Mouse (Mus musculus) kidney, postnatal 0 days (tissue): ENCODE measurements around the gene Slc7a7. TPM values are rescaled to one million over a fixed set of nuclear protein-coding genes. Genes with fewer than 3 reads are reported as not detected.

ENCODE experiments used
- ATAC-seq: fragments of 200-750 bp; cut with Nextera tagmentation; replicated peaks from 2 replicates; pipeline ENCODE4 v1.8.0; 2017; ENCODE audit warnings: low read depth, moderate number of reproducible peaks, moderate TSS enrichment, moderate library complexity; ENCODE audit not compliant: low FRiP score
- DNase-seq: peaks from one replicate; pipeline ENCODE4 v3.0.0-alpha.2; 2016; ENCODE audit warnings: low spot score
- H3K27ac ChIP-seq: fragments of 300-500 bp; sonication (generic); 2 replicates; pipeline ENCODE4 v1.5.1; 2014; ENCODE audit warnings: mild to moderate bottlenecking
- H3K27me3 ChIP-seq: fragments of 300-500 bp; sonication (generic); 2 replicates; pipeline ENCODE4 v1.6.1; 2014; ENCODE audit warnings: low read length, mixed read lengths; ENCODE audit not compliant: insufficient read depth
- H3K36me3 ChIP-seq: fragments of 300-500 bp; sonication (generic); 2 replicates; pipeline ENCODE4 v1.6.1; 2014; ENCODE audit warnings: low read length, mixed read lengths; ENCODE audit not compliant: insufficient read depth
- H3K4me1 ChIP-seq: fragments of 300-500 bp; sonication (generic); replicated peaks from 2 replicates; pipeline ENCODE4 v1.6.1; 2014; ENCODE audit warnings: antibody characterized with exemption, low read length, mixed read lengths; ENCODE audit not compliant: insufficient read depth
- H3K4me2 ChIP-seq: fragments of 300-500 bp; sonication (generic); 2 replicates; pipeline ENCODE4 v1.6.1; 2014; ENCODE audit warnings: mild to moderate bottlenecking, low read length, moderate library complexity, mixed read lengths
- H3K4me3 ChIP-seq: fragments of 300-500 bp; sonication (generic); replicated peaks from 2 replicates; pipeline ENCODE4 v1.5.1; 2014; ENCODE audit warnings: low read depth, low read length
- H3K9ac ChIP-seq: fragments of 300-500 bp; sonication (generic); 2 replicates; pipeline ENCODE4 v1.6.1; 2014; ENCODE audit warnings: low read depth, low read length
- H3K9me3 ChIP-seq: fragments of 300-500 bp; sonication (generic); replicated peaks from 2 replicates; pipeline ENCODE4 v1.6.1; 2016; ENCODE audit warnings: low read length, inconsistent platforms, mixed read lengths
- CTCF ChIP-seq: IDR thresholded peaks from 2 replicates; pipeline ENCODE4 v1.5.1; 2016; ENCODE audit warnings: antibody characterized with exemption, low read depth, mild to moderate bottlenecking, moderate library complexity
- WGBS: fragments of 180-500 bp; shearing (Covaris S2); extraction: QIAGEN DNeasy Blood & Tissue Kit; methylation state at CpG from one replicate; pipeline ENCODE4 v1.1.7; 2014; 5-methylcytosine and 5-hydroxymethylcytosine counted together
- polyA plus RNA-seq: library from polyadenylated mRNA; unstranded; fragments of >200 nt; fragmentation: Nextera tagmentation; extraction: Ambion mirVana; gene quantifications from 2 replicates; pipeline ENCODE4 v1.2.1, GENCODE M21; 2015

Gene Slc7a7
- polyA plus RNA-seq, 1 experiment from 2014 or later: 27.8 TPM

- H3K27me3 ChIP-seq: no peaks in the 10 kb centered on the region
- H3K27ac ChIP-seq: no peak overlapping the region
- no peak for TF ChIP-seq CTCF
- DNase-seq: no peak
- no peak overlapping the region for H3K4me3 ChIP-seq
- WGBS: 70% methylated on average over 10 of the region's 10 CpGs
- no peaks in the 10 kb centered on the region for H3K9me3 ChIP-seq
- no peak for ATAC-seq
- peaks cover 28% of the 10 kb centered on the region for H3K4me1 ChIP-seq
- no peak overlapping the region for H3K4me2 ChIP-seq
- H3K9ac ChIP-seq: no peak overlapping the region
- no peaks in the 10 kb centered on the region for H3K36me3 ChIP-seq
These were observed 35.8 kb downstream of the Slc7a7 start for GRCm38 (mm10) chr14:54381816-54382215.

DNA sequence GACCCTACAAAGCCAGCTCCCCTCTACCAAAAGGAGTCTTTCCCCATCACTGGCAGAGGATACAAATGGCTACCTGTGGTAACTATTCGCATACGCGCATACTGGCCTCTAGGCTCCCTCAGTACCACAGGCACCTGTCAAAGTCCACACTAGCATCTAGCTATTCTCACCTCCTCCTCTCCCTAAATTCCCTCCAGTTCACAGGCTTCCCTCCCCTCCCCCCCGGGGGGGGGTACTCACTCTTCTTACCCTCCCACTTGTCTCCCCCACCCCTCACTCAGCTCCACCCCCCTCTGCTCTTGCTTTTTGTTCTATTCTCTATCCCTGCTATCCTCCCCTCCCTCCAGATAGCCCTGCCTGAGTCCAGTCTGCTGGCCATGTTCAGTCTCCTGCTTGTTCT lies 37.0 kb downstream of the Slc7a7 start:
- ATAC-seq: no peak
- no peak overlapping the region for H3K4me3 ChIP-seq
- no peaks in the 10 kb centered on the region for H3K27me3 ChIP-seq
- DNase-seq: no peak
- no peak overlapping the region for H3K27ac ChIP-seq
- H3K4me2 ChIP-seq: no peak overlapping the region
- no peaks in the 10 kb centered on the region for H3K36me3 ChIP-seq
- H3K9ac ChIP-seq: no peak overlapping the region
- H3K4me1 ChIP-seq: peaks cover 21% of the 10 kb centered on the region
- no peaks in the 10 kb centered on the region for H3K9me3 ChIP-seq
- TF ChIP-seq CTCF: no peak
- 79% methylated on average over 4 of the region's 4 CpGs for WGBS

- Histone ChIP-seq H3K9ac (no peak overlapping the region), H3K9me3 (no peaks in the 10 kb centered on the region), H3K4me1 (peaks cover 21% of the 10 kb centered on the region), H3K27me3 (no peaks in the 10 kb centered on the region), H3K36me3 (no peaks in the 10 kb centered on the region), H3K4me2 (no peak overlapping the region), H3K27ac (0 out of 2 replicates have a peak overlapping the region, but pooled peaks have one; percentile 4), H3K4me3 (no peak overlapping the region)
- DNase-seq (no peak), ATAC-seq (no peak)
- 44% methylated on average over 13 of the region's 13 CpGs for WGBS
- no peak for TF ChIP-seq CTCF
These were observed 38.0 kb downstream of the Slc7a7 start for GRCm38 (mm10) chr14:54379571-54379970.

DNA sequence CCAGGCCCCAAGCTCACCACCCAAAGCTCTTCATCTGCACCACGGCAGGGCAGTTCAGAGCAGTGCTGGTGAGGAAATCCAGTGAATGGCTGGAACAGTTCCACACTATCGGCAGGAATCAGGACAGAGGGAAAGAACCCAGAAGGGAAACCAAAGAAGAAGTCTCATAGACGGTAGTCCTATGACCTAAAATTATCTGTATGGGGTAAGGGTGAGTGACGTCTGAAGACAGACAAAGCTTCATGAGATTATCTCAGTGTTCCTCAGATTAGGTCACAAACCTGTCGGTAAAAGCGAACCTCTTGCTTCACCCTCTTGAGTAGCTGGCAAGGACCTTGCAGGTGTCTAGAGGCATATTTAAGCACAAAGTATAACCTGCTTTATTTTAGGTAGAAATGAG lies 40.4 kb downstream of the Slc7a7 start:
- DNase-seq (no peak), ATAC-seq (no peak)
- WGBS: 78% methylated on average over 6 of the region's 6 CpGs
- Histone ChIP-seq H3K27ac (no peak overlapping the region), H3K4me1 (peaks cover 5% of the 10 kb centered on the region; the same call in 1 of the 2 replicates), H3K4me3 (no peak overlapping the region), H3K9ac (no peak overlapping the region), H3K36me3 (no peaks in the 10 kb centered on the region), H3K9me3 (no peaks in the 10 kb centered on the region), H3K27me3 (no peaks in the 10 kb centered on the region), H3K4me2 (no peak overlapping the region)
- TF ChIP-seq CTCF: no peak

GRCm38 (mm10) chr14:54375916-54376315 lies 41.7 kb downstream of the Slc7a7 start:
- Histone ChIP-seq H3K4me3 (no peak overlapping the region), H3K9me3 (no peaks in the 10 kb centered on the region), H3K9ac (no peak overlapping the region), H3K27ac (no peak overlapping the region), H3K27me3 (no peaks in the 10 kb centered on the region), H3K36me3 (peaks cover 8% of the 10 kb centered on the region; the same call in 1 of the 2 replicates), H3K4me2 (no peak overlapping the region), H3K4me1 (no peaks in the 10 kb centered on the region)
- WGBS: 83% methylated on average over 3 of the region's 3 CpGs
- ATAC-seq (no peak), DNase-seq (peak; percentile 57)
- peak; percentile 73 for TF ChIP-seq CTCF

DNA sequence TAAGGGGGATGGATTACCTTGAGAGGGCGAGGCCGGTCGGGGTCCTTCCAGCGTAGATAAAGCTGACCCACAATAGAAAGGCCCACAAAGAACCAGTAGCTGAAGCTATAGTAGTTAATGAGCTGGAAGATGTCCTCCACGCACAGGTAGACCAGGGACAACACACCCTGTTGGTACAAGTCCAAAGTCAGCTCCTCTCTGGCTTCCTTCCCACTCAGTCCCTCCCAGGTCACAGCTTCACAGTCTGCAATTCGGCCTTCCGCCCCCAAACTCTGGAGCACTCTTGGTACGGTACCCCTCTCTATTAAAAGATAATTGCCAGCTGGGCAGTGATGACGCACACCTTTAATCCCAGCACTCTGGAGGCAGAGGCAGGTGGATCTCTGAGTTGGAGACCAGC lies 44.7 kb downstream of the Slc7a7 start:
- 83% methylated on average over 9 of the region's 9 CpGs for WGBS
- Histone ChIP-seq H3K4me1 (no peaks in the 10 kb centered on the region), H3K36me3 (peaks cover 34% of the 10 kb centered on the region), H3K4me2 (no peak overlapping the region), H3K9ac (no peak overlapping the region), H3K4me3 (no peak overlapping the region), H3K27me3 (no peaks in the 10 kb centered on the region), H3K9me3 (no peaks in the 10 kb centered on the region), H3K27ac (no peak overlapping the region)
- no peak for DNase-seq
- no peak for TF ChIP-seq CTCF
- ATAC-seq: no peak

GRCm38 (mm10) chr14:54371460-54371859 lies 46.1 kb downstream of the Slc7a7 start:
- H3K9ac ChIP-seq: no peak overlapping the region
- DNase-seq (no peak), ATAC-seq (no peak; the same call in 1 of the 2 replicates)
- peaks cover 49% of the 10 kb centered on the region for H3K36me3 ChIP-seq
- no peak overlapping the region for H3K4me2 ChIP-seq
- no peaks in the 10 kb centered on the region for H3K4me1 ChIP-seq
- H3K4me3 ChIP-seq: no peak overlapping the region
- H3K9me3 ChIP-seq: no peaks in the 10 kb centered on the region
- WGBS: 92% methylated on average over 10 of the region's 10 CpGs
- TF ChIP-seq CTCF: no peak
- H3K27ac ChIP-seq: no peak overlapping the region
- H3K27me3 ChIP-seq: no peaks in the 10 kb centered on the region
